Mouse (Mus musculus) MEL (cell line): Measurements from ENCODE around the gene Tgm2.

Source experiments
- CHD2 ChIP-seq: IDR thresholded peaks from 2 replicates; pipeline ENCODE4 v1.6.1; 2011; ENCODE audit warnings: low read length, improper control_type of control experiment
- CTCF ChIP-seq, 3 experiments: IDR thresholded peaks in 2 of 3; conservative IDR thresholded peaks in 1 of 3; 2 replicates each; pipeline ENCODE4 v1.5.1; 2011 to 2012; ENCODE audit warnings: low read length in 3 of 3, low read depth in 2 of 3, mild to moderate bottlenecking in 2 of 3, improper control_type of control experiment in 1 of 3, inconsistent platforms in 1 of 3, mixed read lengths in 1 of 3, moderate library complexity in 1 of 3; ENCODE audit not compliant: control insufficient read depth in 1 of 3, insufficient read depth in 1 of 3, poor library complexity in 1 of 3, severe bottlenecking in 1 of 3
- E2F4 ChIP-seq: IDR thresholded peaks from 2 replicates; pipeline ENCODE4 v1.6.1; 2011; ENCODE audit warnings: low read depth, low read length, improper control_type of control experiment, borderline replicate concordance
- KAT2A ChIP-seq: conservative IDR thresholded peaks from 2 replicates; pipeline ENCODE4 v1.6.1; 2012; ENCODE audit warnings: low read depth, low read length, improper control_type of control experiment, inconsistent platforms
- MAFK ChIP-seq: IDR thresholded peaks from 2 replicates; pipeline ENCODE4 v1.6.1; 2011; ENCODE audit warnings: low read depth, mild to moderate bottlenecking, low read length, improper control_type of control experiment, borderline replicate concordance
- MAZ ChIP-seq: IDR thresholded peaks from 2 replicates; pipeline ENCODE4 v1.6.1; 2012; ENCODE audit warnings: low read depth, mild to moderate bottlenecking, inconsistent platforms, low read length, improper control_type of control experiment
- MEF2A ChIP-seq: IDR thresholded peaks from 2 replicates; pipeline ENCODE4 v1.6.1; 2014; ENCODE audit warnings: low read depth, mild to moderate bottlenecking, inconsistent platforms, low read length, improper control_type of control experiment; ENCODE audit not compliant: poor library complexity, insufficient replicate concordance, severe bottlenecking; ENCODE audit errors: extremely low read depth
- MYC ChIP-seq: IDR thresholded peaks from 2 replicates; pipeline ENCODE4 v1.6.1; 2011; ENCODE audit warnings: low read depth, mild to moderate bottlenecking, low read length, improper control_type of control experiment, moderate library complexity
- POLR2A ChIP-seq, 2 experiments: IDR thresholded peaks; 2 replicates each; pipeline ENCODE4 v1.6.1; 2011 to 2012; ENCODE audit warnings: low read length in 2 of 2, mild to moderate bottlenecking in 2 of 2, control low read depth in 1 of 2, improper control_type of control experiment in 1 of 2, low read depth in 1 of 2, moderate library complexity in 1 of 2; ENCODE audit not compliant: control insufficient read depth in 1 of 2, insufficient read depth in 1 of 2, poor library complexity in 1 of 2
- POLR2AphosphoS5 ChIP-seq: IDR thresholded peaks from 2 replicates; pipeline ENCODE4 v1.6.1; 2012; ENCODE audit warnings: low read depth, borderline replicate concordance, mild to moderate bottlenecking, inconsistent platforms, low read length, moderate library complexity, mixed read lengths
- TCF12 ChIP-seq: IDR thresholded peaks from 2 replicates; pipeline ENCODE4 v1.6.1; 2014; ENCODE audit warnings: low read depth, mild to moderate bottlenecking, inconsistent platforms, low read length, improper control_type of control experiment, moderate library complexity

- TF ChIP-seq MYC (no peak), POLR2A (IDR thresholded peaks at IDR 0.05; ENCODE audit: control insufficient read depth in 1 of 2, insufficient read depth in 1 of 2, low read depth in 1 of 2, low read length in 2 of 2, poor library complexity in 1 of 2) (no peak), CTCF (IDR thresholded peaks at IDR 0.05 in 2 of 3, conservative IDR thresholded peaks at IDR 0.05 in 1 of 3; ENCODE audit: control insufficient read depth in 1 of 3, insufficient read depth in 1 of 3, low read depth in 2 of 3, low read length in 3 of 3, poor library complexity in 1 of 3, severe bottlenecking in 1 of 3) (no peak), TCF12 (no peak), KAT2A (no peak), MAZ (no peak), MAFK (no peak), CHD2 (no peak), MEF2A (no peak), POLR2AphosphoS5 (no peak), E2F4 (no peak)
Measured at GRCm38 (mm10) chr2:158141271-158141670, 5.0 kb downstream of the Tgm2 start.
